Mouse (Mus musculus) retina, postnatal 1 day (tissue): ENCODE data around the gene Cpped1.

Experiments
- DNase-seq: peaks from one replicate; pipeline ENCODE4 v3.0.0-alpha.2; 2012

Cpped1 gene

GRCm38 (mm10) chr16:11909035-11909591 is at the start of gene Cpped1:
Gene Cpped1, minus strand, starts transcription at chr16:11909445.
- DNase-seq = peak; percentile 93

GRCm38 (mm10) chr16:11940477-11940876 is 31.2 kb upstream of the Cpped1 start:
- peak; percentile 50 for DNase-seq

GRCm38 (mm10) chr16:11910801-11911200 is 1.6 kb upstream of the Cpped1 start:
- no peak for DNase-seq

GRCm38 (mm10) chr16:11909817-11910216 is 572 bp upstream of the Cpped1 start:
- no peak for DNase-seq

GRCm38 (mm10) chr16:11908461-11909014 is 707 bp downstream of the Cpped1 start:
- no peak for DNase-seq

GRCm38 (mm10) chr16:11907816-11908215 is 1.4 kb downstream of the Cpped1 start:
- peak; percentile 6 for DNase-seq

GRCm38 (mm10) chr16:11906906-11907305 is 2.3 kb downstream of the Cpped1 start:
- DNase-seq = no peak

- no peak for DNase-seq
Measured at GRCm38 (mm10) chr16:11905216-11905615, 4.0 kb downstream of the Cpped1 start.

- no peak for DNase-seq
Measured at GRCm38 (mm10) chr16:11902007-11902406, 7.2 kb downstream of the Cpped1 start.

- no peak for DNase-seq
Measured at GRCm38 (mm10) chr16:11900341-11900740, 8.9 kb downstream of the Cpped1 start.

GRCm38 (mm10) chr16:11896411-11896810 is 12.8 kb downstream of the Cpped1 start:
- no peak for DNase-seq

GRCm38 (mm10) chr16:11894877-11895276 is 14.4 kb downstream of the Cpped1 start:
- DNase-seq = no peak

GRCm38 (mm10) chr16:11890186-11890585 is 19.1 kb downstream of the Cpped1 start:
- no peak for DNase-seq

GRCm38 (mm10) chr16:11889741-11890140 is 19.5 kb downstream of the Cpped1 start:
- DNase-seq = no peak

- no peak for DNase-seq
Measured at GRCm38 (mm10) chr16:11881795-11882194, 27.4 kb downstream of the Cpped1 start.

- no peak for DNase-seq
Measured at GRCm38 (mm10) chr16:11880461-11880860, 28.8 kb downstream of the Cpped1 start.

GRCm38 (mm10) chr16:11879196-11879595 is 30.0 kb downstream of the Cpped1 start:
- no peak for DNase-seq

GRCm38 (mm10) chr16:11875227-11875626 is 34.0 kb downstream of the Cpped1 start:
- DNase-seq = no peak

GRCm38 (mm10) chr16:11873292-11873691 is 36.0 kb downstream of the Cpped1 start:
- DNase-seq = no peak

GRCm38 (mm10) chr16:11868486-11868885 is 40.8 kb downstream of the Cpped1 start:
- no peak for DNase-seq

- DNase-seq = peak; percentile 76
Measured at GRCm38 (mm10) chr16:11852716-11853605, 56.3 kb downstream of the Cpped1 start.

GRCm38 (mm10) chr16:11848990-11849658 is 60.1 kb downstream of the Cpped1 start:
- DNase-seq = no peak

GRCm38 (mm10) chr16:11845309-11845708 is 63.9 kb downstream of the Cpped1 start:
- no peak for DNase-seq
